Mouse (Mus musculus): ENCODE measurements around the gene Dhrs7b.
A peak's percentile ranks its signal among the peaks of the same experiment; 100 is the strongest.

Gene Dhrs7b

GRCm38 (mm10) chr11:60902001-60902400, 71.6 kb downstream of the Dhrs7b start:
- peak in 1 of 2 experiments; percentile 24 for DNase-seq

- no peak for DNase-seq
Measured at GRCm38 (mm10) chr11:60902486-60902885, 72.1 kb downstream of the Dhrs7b start.

GRCm38 (mm10) chr11:60903661-60904061, 73.2 kb downstream of the Dhrs7b start:
- DNase-seq, result no peak

GRCm38 (mm10) chr11:60905407-60906120, 75.1 kb downstream of the Dhrs7b start:
- no peak for DNase-seq

GRCm38 (mm10) chr11:60906449-60906848, 76.0 kb downstream of the Dhrs7b start:
- no peak for DNase-seq

- DNase-seq, result no peak
Measured at GRCm38 (mm10) chr11:60908073-60908472, 77.6 kb downstream of the Dhrs7b start.

GRCm38 (mm10) chr11:60909626-60910025, 79.2 kb downstream of the Dhrs7b start:
- no peak for DNase-seq

Measured in lung, adult 18-20 months (tissue).